Mouse (Mus musculus) embryonic facial prominence, embryonic 10.5 days (tissue): Measurements from ENCODE around the gene 2010315B03Rik. TPM values are rescaled to one million over a fixed set of nuclear protein-coding genes. Genes with fewer than 3 reads are reported as not detected.

Source experiments
- DNase-seq: peaks from one replicate; pipeline ENCODE4 v3.0.0-alpha.2; 2017; ENCODE audit warnings: low spot score
- H3K27ac ChIP-seq: fragments of 300-500 bp; sonication (generic); replicated peaks from 2 replicates; pipeline ENCODE4 v1.5.1; 2016; ENCODE audit warnings: mild to moderate bottlenecking
- H3K27me3 ChIP-seq: fragments of 300-500 bp; sonication (generic); replicated peaks from 2 replicates; pipeline ENCODE4 v1.6.1; 2016; ENCODE audit warnings: low read depth, mild to moderate bottlenecking; ENCODE audit not compliant: poor library complexity, severe bottlenecking
- H3K36me3 ChIP-seq: fragments of 300-500 bp; sonication (generic); replicated peaks from 2 replicates; pipeline ENCODE4 v1.6.1; 2016; ENCODE audit warnings: mild to moderate bottlenecking, moderate library complexity
- H3K4me1 ChIP-seq: fragments of 300-500 bp; sonication (generic); 2 replicates; pipeline ENCODE4 v1.6.1; 2016
- H3K4me3 ChIP-seq: fragments of 300-500 bp; sonication (generic); 2 replicates; pipeline ENCODE4 v1.5.1; 2016; ENCODE audit warnings: mild to moderate bottlenecking, moderate library complexity
- H3K9me3 ChIP-seq: fragments of 300-500 bp; sonication (generic); 2 replicates; pipeline ENCODE4 v1.6.1; 2016; ENCODE audit warnings: mild to moderate bottlenecking
- WGBS: fragments of 180-500 bp; shearing (Covaris S2); methylation state at CpG from one replicate; pipeline ENCODE4 v1.1.7; 2016; 5-methylcytosine and 5-hydroxymethylcytosine counted together
- polyA plus RNA-seq: library from polyadenylated mRNA; unstranded; fragments of >200 nt; fragmentation: Nextera tagmentation; extraction: Ambion mirVana; gene quantifications from 2 replicates; pipeline ENCODE4 v1.2.1, GENCODE M21; 2016

Gene 2010315B03Rik
- 6.9 and 8.5 TPM in 2 replicates for polyA plus RNA-seq

GRCm38 (mm10) chr9:124312171-124313142, at the start of gene 2010315B03Rik:
Gene 2010315B03Rik, minus strand, starts transcription at chr9:124312696.
- peak; percentile 87 for DNase-seq
- Histone ChIP-seq H3K27ac (peak within 1 kb of the TSS; percentile 90), H3K9me3 (0 out of 2 replicates have a peak, but pooled peaks cover 2% of the 10 kb centered on the region), H3K4me1 (peaks cover 6% of the 10 kb centered on the region), H3K36me3 (no peaks in the 10 kb centered on the region), H3K27me3 (no peaks in the 10 kb centered on the region), H3K4me3 (peak within 1 kb of the TSS; percentile 78)
- 4% methylated on average over 21 of the region's 22 CpGs for WGBS

- Histone ChIP-seq H3K27ac (peak overlapping the region; percentile 90; the same call in 1 of the 2 replicates), H3K4me3 (peak overlapping the region; percentile 78), H3K9me3 (no peaks in the 10 kb centered on the region)
Observed at GRCm38 (mm10) chr9:124311502-124311901, 994 bp downstream of the 2010315B03Rik start.

GRCm38 (mm10) chr9:124288329-124288728, 24.2 kb downstream of the 2010315B03Rik start:
- no peak for DNase-seq
- Histone ChIP-seq H3K4me3 (no peak overlapping the region), H3K27ac (no peak overlapping the region), H3K27me3 (no peaks in the 10 kb centered on the region), H3K9me3 (peaks cover 10% of the 10 kb centered on the region; the same call in 1 of the 2 replicates), H3K4me1 (no peaks in the 10 kb centered on the region), H3K36me3 (peaks cover 14% of the 10 kb centered on the region)

More at GRCm38 (mm10) chr9:124311502-124311901, 994 bp downstream of the 2010315B03Rik start:
- H3K27me3 ChIP-seq = no peaks in the 10 kb centered on the region
- H3K4me1 ChIP-seq = peaks cover 6% of the 10 kb centered on the region
- no peak for DNase-seq
- H3K36me3 ChIP-seq = no peaks in the 10 kb centered on the region

GRCm38 (mm10) chr9:124281912-124282686, 30.4 kb downstream of the 2010315B03Rik start:
- Histone ChIP-seq H3K4me1 (peaks cover 12% of the 10 kb centered on the region), H3K27me3 (no peaks in the 10 kb centered on the region), H3K36me3 (peaks cover 25% of the 10 kb centered on the region), H3K27ac (peak overlapping the region; percentile 87), H3K4me3 (peak overlapping the region; percentile 87), H3K9me3 (peaks cover 15% of the 10 kb centered on the region)
- WGBS = 1% methylated on average over 22 of the region's 22 CpGs
- DNase-seq = peak; percentile 84

GRCm38 (mm10) chr9:124281448-124281791, 31.1 kb downstream of the 2010315B03Rik start:
- peak overlapping the region; percentile 87 for H3K27ac ChIP-seq
- 40% methylated on average over 1 of the region's 1 CpGs for WGBS
- peak overlapping the region; percentile 87 for H3K4me3 ChIP-seq
- H3K27me3 ChIP-seq = no peaks in the 10 kb centered on the region
- peaks cover 15% of the 10 kb centered on the region for H3K9me3 ChIP-seq
- peaks cover 28% of the 10 kb centered on the region for H3K36me3 ChIP-seq
- no peak for DNase-seq
- H3K4me1 ChIP-seq = peaks cover 12% of the 10 kb centered on the region

GRCm38 (mm10) chr9:124280576-124281447, 31.7 kb downstream of the 2010315B03Rik start:
- Histone ChIP-seq H3K36me3 (peaks cover 30% of the 10 kb centered on the region), H3K27ac (no peak overlapping the region), H3K27me3 (no peaks in the 10 kb centered on the region), H3K4me1 (peaks cover 12% of the 10 kb centered on the region), H3K9me3 (peaks cover 16% of the 10 kb centered on the region), H3K4me3 (peak overlapping the region; percentile 87)
- WGBS = 85% methylated on average over 2 of the region's 2 CpGs
- no peak for DNase-seq

- Histone ChIP-seq H3K4me3 (no peak overlapping the region), H3K9me3 (peaks cover 29% of the 10 kb centered on the region), H3K27me3 (no peaks in the 10 kb centered on the region), H3K4me1 (peaks cover 12% of the 10 kb centered on the region), H3K36me3 (peaks cover 45% of the 10 kb centered on the region), H3K27ac (no peak overlapping the region)
- 37% methylated on average over 2 of the region's 2 CpGs for WGBS
- no peak for DNase-seq
Observed at GRCm38 (mm10) chr9:124279300-124279699, 33.2 kb downstream of the 2010315B03Rik start.

- DNase-seq = no peak
- Histone ChIP-seq H3K4me1 (no peaks in the 10 kb centered on the region), H3K4me3 (no peak overlapping the region), H3K36me3 (peaks cover 85% of the 10 kb centered on the region), H3K27me3 (no peaks in the 10 kb centered on the region), H3K9me3 (peaks cover 69% of the 10 kb centered on the region), H3K27ac (no peak overlapping the region)
- WGBS = 91% methylated on average over 2 of the region's 2 CpGs
Observed at GRCm38 (mm10) chr9:124275064-124275463, 37.4 kb downstream of the 2010315B03Rik start.

- peaks cover 86% of the 10 kb centered on the region for H3K36me3 ChIP-seq
- H3K4me3 ChIP-seq = no peak overlapping the region
- no peak for DNase-seq
- H3K9me3 ChIP-seq = peaks cover 76% of the 10 kb centered on the region
- no peaks in the 10 kb centered on the region for H3K27me3 ChIP-seq
- H3K4me1 ChIP-seq = no peaks in the 10 kb centered on the region
- no peak overlapping the region for H3K27ac ChIP-seq
Observed at GRCm38 (mm10) chr9:124273172-124273571, 39.3 kb downstream of the 2010315B03Rik start.

GRCm38 (mm10) chr9:124267929-124268328, 44.6 kb downstream of the 2010315B03Rik start:
- DNase-seq = peak; percentile 55
- Histone ChIP-seq H3K27ac (no peak overlapping the region), H3K4me1 (peaks cover 9% of the 10 kb centered on the region)

GRCm38 (mm10) chr9:124267493-124267892, 45.0 kb downstream of the 2010315B03Rik start:
- no peaks in the 10 kb centered on the region for H3K27me3 ChIP-seq
- peaks cover 9% of the 10 kb centered on the region for H3K4me1 ChIP-seq
- no peak overlapping the region for H3K4me3 ChIP-seq
- H3K36me3 ChIP-seq = peaks cover 42% of the 10 kb centered on the region
- H3K9me3 ChIP-seq = peaks cover 39% of the 10 kb centered on the region
- H3K27ac ChIP-seq = no peak overlapping the region
- DNase-seq = no peak

More at GRCm38 (mm10) chr9:124267929-124268328, 44.6 kb downstream of the 2010315B03Rik start:
- Histone ChIP-seq H3K9me3 (peaks cover 43% of the 10 kb centered on the region), H3K4me3 (no peak overlapping the region), H3K36me3 (peaks cover 44% of the 10 kb centered on the region), H3K27me3 (no peaks in the 10 kb centered on the region)
- WGBS = 17% methylated on average over 2 of the region's 2 CpGs
